Mouse (Mus musculus) CH12.LX (cell line): ENCODE measurements around the gene Timm22. TPM values are rescaled to one million over a fixed set of nuclear protein-coding genes. Genes with fewer than 3 reads are reported as not detected.

ENCODE experiments used
- DNase-seq: peaks from one replicate; pipeline ENCODE4 v3.0.0-alpha.2; 2013; ENCODE audit errors: extremely low read depth
- H3K27ac ChIP-seq: 2 replicates; pipeline ENCODE4 v1.5.1; 2012; ENCODE audit warnings: low read depth, mild to moderate bottlenecking, control low read depth, moderate library complexity; ENCODE audit not compliant: insufficient read depth
- H3K27me3 ChIP-seq: replicated peaks from 2 replicates; pipeline ENCODE3; 2012; ENCODE audit warnings: inconsistent platforms
- H3K36me3 ChIP-seq, 2 experiments: replicated peaks in 1 of 2; 2 replicates each; pipeline versions ENCODE3 to v1.6.1; 2012; ENCODE audit warnings: inconsistent platforms in 1 of 2, low read length in 1 of 2, mild to moderate bottlenecking in 1 of 2, mixed read lengths in 1 of 2, moderate library complexity in 1 of 2; ENCODE audit not compliant: control insufficient read depth in 1 of 2, insufficient read depth in 1 of 2
- H3K4me1 ChIP-seq, 2 experiments: 2 replicates each; pipeline ENCODE4 v1.6.1; 2012; ENCODE audit warnings: inconsistent platforms in 1 of 2, moderate library complexity in 1 of 2; ENCODE audit not compliant: insufficient read depth in 2 of 2, control insufficient read depth in 1 of 2
- H3K4me2 ChIP-seq: 2 replicates; pipeline ENCODE4 v1.6.1; 2012; ENCODE audit warnings: low read depth, mild to moderate bottlenecking, control low read depth; ENCODE audit not compliant: poor library complexity, insufficient read depth, severe bottlenecking
- H3K4me3 ChIP-seq, 3 experiments: fragments of 150-350 bp in 1 of 3; sonication (generic) in 1 of 3; replicated peaks in 1 of 3; 2 replicates each; pipeline versions ENCODE3 to v1.5.1; 2011 to 2012; ENCODE audit warnings: low read depth in 2 of 3, low read length in 2 of 3, mild to moderate bottlenecking in 2 of 3, moderate library complexity in 2 of 3, control low read depth in 1 of 3, improper control_type of control experiment in 1 of 3, inconsistent platforms in 1 of 3, mixed read lengths in 1 of 3; ENCODE audit not compliant: poor library complexity in 1 of 3
- H3K79me2 ChIP-seq: replicated peaks from 2 replicates; pipeline ENCODE4 v1.6.1; 2012; ENCODE audit warnings: mild to moderate bottlenecking, moderate library complexity; ENCODE audit not compliant: control insufficient read depth, poor library complexity, insufficient read depth, severe bottlenecking; ENCODE audit errors: extremely low read depth
- H3K9ac ChIP-seq: 2 replicates; pipeline ENCODE4 v1.6.1; 2012; ENCODE audit warnings: low read depth, mild to moderate bottlenecking, control low read depth, moderate library complexity; ENCODE audit not compliant: insufficient read depth
- H3K9me3 ChIP-seq: replicated peaks from 2 replicates; pipeline ENCODE3; 2012; ENCODE audit warnings: low read length, inconsistent platforms, mixed read lengths
- BHLHE40 ChIP-seq: IDR thresholded peaks from 2 replicates; pipeline ENCODE4 v1.6.1; 2011; ENCODE audit warnings: mild to moderate bottlenecking, low read depth, low read length, improper control_type of control experiment
- CHD1 ChIP-seq: IDR thresholded peaks from 2 replicates; pipeline ENCODE4 v1.6.1; 2012; ENCODE audit warnings: low read depth, low read length, improper control_type of control experiment, inconsistent platforms
- CHD2 ChIP-seq: IDR thresholded peaks from 2 replicates; pipeline ENCODE4 v1.6.1; 2011; ENCODE audit warnings: low read length, improper control_type of control experiment
- CTCF ChIP-seq, 2 experiments: IDR thresholded peaks in 1 of 2; conservative IDR thresholded peaks in 1 of 2; 2 replicates each; pipeline ENCODE4 v1.5.1; 2011 to 2012; ENCODE audit warnings: low read depth in 2 of 2, low read length in 2 of 2, improper control_type of control experiment in 1 of 2, inconsistent platforms in 1 of 2, mild to moderate bottlenecking in 1 of 2, moderate library complexity in 1 of 2
- E2F4 ChIP-seq: IDR thresholded peaks from 2 replicates; pipeline ENCODE4 v1.6.1; 2011; ENCODE audit warnings: low read depth, low read length, improper control_type of control experiment; ENCODE audit not compliant: insufficient replicate concordance
- ETS1 ChIP-seq: conservative IDR thresholded peaks from 2 replicates; pipeline ENCODE4 v1.6.1; 2012; ENCODE audit warnings: low read depth, mild to moderate bottlenecking, inconsistent platforms, low read length, improper control_type of control experiment, moderate library complexity
- GABPA ChIP-seq: IDR thresholded peaks from 2 replicates; pipeline ENCODE4 v1.6.1; 2012; ENCODE audit warnings: low read depth, low read length, improper control_type of control experiment, inconsistent platforms; ENCODE audit not compliant: insufficient replicate concordance
- IRF4 ChIP-seq: IDR thresholded peaks from 2 replicates; pipeline ENCODE4 v1.6.1; 2014; ENCODE audit warnings: low read depth, mild to moderate bottlenecking, inconsistent platforms, low read length, improper control_type of control experiment
- KAT2A ChIP-seq: IDR thresholded peaks from 2 replicates; pipeline ENCODE4 v1.6.1; 2012; ENCODE audit warnings: low read length, improper control_type of control experiment, inconsistent platforms; ENCODE audit not compliant: insufficient replicate concordance
- MAX ChIP-seq: IDR thresholded peaks from 2 replicates; pipeline ENCODE4 v1.6.1; 2011; ENCODE audit warnings: low read length, improper control_type of control experiment
- MAZ ChIP-seq: IDR thresholded peaks from 2 replicates; pipeline ENCODE4 v1.6.1; 2012; ENCODE audit warnings: low read depth, mild to moderate bottlenecking, inconsistent platforms, low read length, improper control_type of control experiment, moderate library complexity
- MXI1 ChIP-seq: IDR thresholded peaks from 2 replicates; pipeline ENCODE4 v1.6.1; 2011; ENCODE audit warnings: mild to moderate bottlenecking, low read depth, low read length, improper control_type of control experiment
- NELFE ChIP-seq: IDR thresholded peaks from 2 replicates; pipeline ENCODE4 v1.6.1; 2011; ENCODE audit warnings: low read depth, low read length, improper control_type of control experiment
- POLR2A ChIP-seq: IDR thresholded peaks from 2 replicates; pipeline ENCODE4 v1.6.1; 2011; ENCODE audit warnings: low read depth, mild to moderate bottlenecking, improper control_type of control experiment, low read length
- RAD21 ChIP-seq: IDR thresholded peaks from 2 replicates; pipeline ENCODE4 v1.6.1; 2011; ENCODE audit warnings: low read depth, mild to moderate bottlenecking, low read length, improper control_type of control experiment, moderate library complexity
- TCF12 ChIP-seq: IDR thresholded peaks from 2 replicates; pipeline ENCODE4 v1.6.1; 2014; ENCODE audit warnings: low read depth, mild to moderate bottlenecking, inconsistent platforms, low read length, improper control_type of control experiment
- USF1 ChIP-seq: IDR thresholded peaks from 2 replicates; pipeline ENCODE4 v1.6.1; 2014; ENCODE audit warnings: low read depth, mild to moderate bottlenecking, inconsistent platforms, low read length, improper control_type of control experiment
- USF2 ChIP-seq: conservative IDR thresholded peaks from 2 replicates; pipeline ENCODE4 v1.6.1; 2011; ENCODE audit warnings: low read depth, low read length, improper control_type of control experiment
- ZKSCAN1 ChIP-seq: IDR thresholded peaks from 2 replicates; pipeline ENCODE4 v1.6.1; 2012; ENCODE audit warnings: low read depth, inconsistent platforms, low read length, improper control_type of control experiment, borderline replicate concordance
- ZMIZ1 ChIP-seq: IDR thresholded peaks from 2 replicates; pipeline ENCODE4 v1.6.1; 2012; ENCODE audit warnings: low read depth, mild to moderate bottlenecking, inconsistent platforms, low read length, improper control_type of control experiment
- ZNF384 ChIP-seq: IDR thresholded peaks from 2 replicates; pipeline ENCODE4 v1.6.1; 2012; ENCODE audit warnings: low read depth, low read length, improper control_type of control experiment, inconsistent platforms
- dilution Hi-C: fragments of 300-500 bp; cut with MboI; formaldehyde crosslinking; loops from 2 replicates; pipeline ENCODE4 v1.14.3; 2020; ENCODE audit warnings: low sequenced_read_pairs; ENCODE audit not compliant: extremely low pct_unique_long_range_greater_than_20kb, extremely low pct_ligation_motif_present
- in situ Hi-C: fragments of 300-500 bp; cut with MboI; formaldehyde crosslinking; loops from 3 replicates; pipeline ENCODE4 v1.14.3; 2019; ENCODE audit warnings: low sequenced_read_pairs, low pct_ligation_motif_present, low pct_unique_long_range_greater_than_20kb, mixed read lengths
- polyA plus RNA-seq: library from polyadenylated mRNA; unstranded; fragments of >175 nt; gene quantifications from 2 replicates; pipeline ENCODE4 v1.2.1, GENCODE M21; 2012; ENCODE audit warnings: low read depth; ENCODE audit not compliant: insufficient read length
- total RNA-seq, 2 experiments: library from RNA; depleted of rRNA; stranded (reverse); fragments of 300-350 nt in 1 of 2; fragments of >200 nt in 1 of 2; gene quantifications; 2 replicates each; pipeline ENCODE4 v1.2.3; 2012 to 2014

Timm22 gene
- total and polyA plus RNA-seq, 3 experiments, result 44.6 to 81.4 (median 53.8) TPM

GRCm38 (mm10) chr11:76363178-76363577, 43.6 kb upstream of the Timm22 start:
- in situ Hi-C loops (no loop called here), dilution Hi-C loops (no loop called here)
- H3K9me3 ChIP-seq, result no peaks in the 10 kb centered on the region
- H3K4me1 ChIP-seq, result peaks cover 0 to 2% of the 10 kb centered on the region in 2 experiments; a peak in 1 of 4 replicates
- no peak overlapping the region for H3K9ac ChIP-seq
- no peak overlapping the region for H3K27ac ChIP-seq
- TF ChIP-seq MXI1, result no peak
- no peak for TF ChIP-seq KAT2A
- no peak for TF ChIP-seq MAX
- no peak for TF ChIP-seq BHLHE40
- TF ChIP-seq USF1, result no peak
- no peak for TF ChIP-seq ZKSCAN1
- no peak for TF ChIP-seq CTCF (conservative IDR thresholded peaks at IDR 0.05 in 1 of 2, IDR thresholded peaks at IDR 0.05 in 1 of 2; ENCODE audit: low read depth in 2 of 2, low read length in 2 of 2)
- TF ChIP-seq CHD2, result no peak
- no peak for TF ChIP-seq USF2
- no peak for TF ChIP-seq ETS1
- no peak for TF ChIP-seq GABPA
- no peak for TF ChIP-seq ZMIZ1
- TF ChIP-seq TCF12, result no peak
- no peak for TF ChIP-seq E2F4
- TF ChIP-seq MAZ, result no peak
- no peak for TF ChIP-seq RAD21
- H3K36me3 ChIP-seq, result peaks cover 0 to 5% of the 10 kb centered on the region in 2 experiments
- H3K79me2 ChIP-seq, result no peaks in the 10 kb centered on the region
- no peak overlapping the region for H3K4me2 ChIP-seq
- H3K4me3 ChIP-seq, result no peak overlapping the region
- no peak for DNase-seq
- no peaks in the 10 kb centered on the region for H3K27me3 ChIP-seq

GRCm38 (mm10) chr11:76363636-76364035, 43.1 kb upstream of the Timm22 start:
- dilution Hi-C loops, result no loop called here
- H3K9ac ChIP-seq, result no peak overlapping the region
- no peak overlapping the region for H3K4me2 ChIP-seq
- H3K4me3 ChIP-seq, result no peak overlapping the region
- in situ Hi-C loops, result no loop called here
- H3K27ac ChIP-seq, result no peak overlapping the region
- H3K36me3 ChIP-seq, result peaks cover 0 to 5% of the 10 kb centered on the region in 2 experiments
- TF ChIP-seq POLR2A (no peak), TCF12 (no peak), E2F4 (no peak), CHD1 (no peak), KAT2A (no peak), MAZ (no peak), ZNF384 (no peak), IRF4 (no peak), NELFE (no peak)
- no peaks in the 10 kb centered on the region for H3K79me2 ChIP-seq
- H3K27me3 ChIP-seq, result no peaks in the 10 kb centered on the region
- no peaks in the 10 kb centered on the region for H3K9me3 ChIP-seq
- DNase-seq, result no peak
- peaks cover 0 to 2% of the 10 kb centered on the region in 2 experiments; a peak in 1 of 4 replicates for H3K4me1 ChIP-seq
